8 mouse cellular contexts compared by ENCODE assay signal in genomic region chr8:108387160-108387912, GRCm38 (mm10).
DNase-seq lines count a peak whose midpoint lies in the region; ATAC-seq and TF ChIP-seq lines count a peak whose summit lies in the region.

No protein-coding gene starts in this region.

- no peak for TF ChIP-seq CTCF in hindbrain, postnatal 0 days (IDR thresholded peaks at IDR 0.05; ENCODE audit: low read depth)

- no peak overlapping the region for H3K27ac ChIP-seq in kidney, embryonic 16.5 days (ENCODE audit: low read length)
- no peak overlapping the region for H3K27ac ChIP-seq in hindbrain, postnatal 0 days
- H3K27ac ChIP-seq in neural tube, embryonic 14.5 days (ENCODE audit: low read depth, low read length): no peak overlapping the region

- no peaks in the 10 kb centered on the region for H3K27me3 ChIP-seq in kidney, embryonic 16.5 days (ENCODE audit: insufficient read depth, low read length)
- no peaks in the 10 kb centered on the region for H3K27me3 ChIP-seq in hindbrain, postnatal 0 days (ENCODE audit: insufficient read depth, low read length)
- H3K27me3 ChIP-seq in neural tube, embryonic 14.5 days (ENCODE audit: control insufficient read depth, insufficient read depth, low read length): 0 out of 2 replicates have a peak, but pooled peaks cover 2% of the 10 kb centered on the region

- H3K9me3 ChIP-seq in kidney, embryonic 16.5 days (ENCODE audit: low read length): no peaks in the 10 kb centered on the region
- no peaks in the 10 kb centered on the region for H3K9me3 ChIP-seq in hindbrain, postnatal 0 days (ENCODE audit: low read length)
- H3K9me3 ChIP-seq in neural tube, embryonic 14.5 days (ENCODE audit: control insufficient read depth, low read length): no peaks in the 10 kb centered on the region

- H3K4me1 ChIP-seq in kidney, embryonic 16.5 days (ENCODE audit: insufficient read depth, low read length): peaks cover 7% of the 10 kb centered on the region
- H3K4me1 ChIP-seq in hindbrain, postnatal 0 days (ENCODE audit: insufficient read depth, low read length): no peaks in the 10 kb centered on the region; the same call in 1 of the 2 replicates
- H3K4me1 ChIP-seq in neural tube, embryonic 14.5 days (ENCODE audit: control insufficient read depth, insufficient read depth, low read length): 0 out of 2 replicates have a peak, but pooled peaks cover 4% of the 10 kb centered on the region

- no peak overlapping the region; the same call in 1 of the 2 replicates for H3K4me2 ChIP-seq in kidney, embryonic 16.5 days (replicated peaks; ENCODE audit: low read depth, low read length)
- peak overlapping the region; percentile 54 for H3K4me2 ChIP-seq in hindbrain, postnatal 0 days (ENCODE audit: low read depth, low read length)
- H3K4me2 ChIP-seq in neural tube, embryonic 14.5 days (ENCODE audit: low read depth, low read length): peak overlapping the region; percentile 26; the same call in 1 of the 2 replicates

- WGBS in kidney, embryonic 16.5 days: 51% methylated on average over 22 of the region's 22 CpGs
- WGBS in hindbrain, postnatal 0 days: 12% methylated on average over 22 of the region's 22 CpGs
- 21% methylated on average over 22 of the region's 22 CpGs for WGBS in neural tube, embryonic 14.5 days

- ATAC-seq in kidney, embryonic 16.5 days (ENCODE audit: low FRiP score, low TSS enrichment): no peak
- peak; percentile 73 for ATAC-seq in hindbrain, postnatal 0 days
- peak; percentile 63; the same call in 1 of the 2 replicates for ATAC-seq in neural tube, embryonic 14.5 days (ENCODE audit: low read depth)

- H3K36me3 ChIP-seq in kidney, embryonic 16.5 days (ENCODE audit: insufficient read depth, low read length): no peaks in the 10 kb centered on the region
- H3K36me3 ChIP-seq in hindbrain, postnatal 0 days (ENCODE audit: insufficient read depth, low read length): no peaks in the 10 kb centered on the region
- H3K36me3 ChIP-seq in neural tube, embryonic 14.5 days (ENCODE audit: control insufficient read depth, insufficient read depth, low read length): no peaks in the 10 kb centered on the region

- peak; percentile 5 for DNase-seq in kidney, adult 11 months
- peak; percentile 29 for DNase-seq in c-Kit-positive CD71-negative TER-119-negative erythroid progenitor cells, embryonic 14.5 days (ENCODE audit: low read depth)
- DNase-seq in gastrocnemius, postnatal 25 days: peak; percentile 19
- DNase-seq in hindbrain, postnatal 0 days (ENCODE audit: low spot score): peak; percentile 83
- peak; percentile 20 to 34 for DNase-seq in lung, adult 18-20 months
- DNase-seq in urinary bladder, postnatal 10 days (ENCODE audit: low spot score): no peak

- no peak overlapping the region for H3K4me3 ChIP-seq in kidney, embryonic 16.5 days (ENCODE audit: low read length)
- H3K4me3 ChIP-seq in hindbrain, postnatal 0 days (ENCODE audit: low read length): peak overlapping the region; percentile 24
- H3K4me3 ChIP-seq in neural tube, embryonic 14.5 days (ENCODE audit: low read depth, low read length): no peak overlapping the region

- no peak overlapping the region for H3K9ac ChIP-seq in kidney, embryonic 16.5 days (replicated peaks; ENCODE audit: low read length)
- 0 out of 2 replicates have a peak overlapping the region, but pooled peaks have one; percentile 28 for H3K9ac ChIP-seq in hindbrain, postnatal 0 days (replicated peaks; ENCODE audit: low read length)
- H3K9ac ChIP-seq in neural tube, embryonic 14.5 days (replicated peaks; ENCODE audit: low read depth, low read length): no peak overlapping the region
